Mouse (Mus musculus) forebrain, embryonic 14.5 days (tissue): ENCODE data around the gene Eif6. TPM values are rescaled to one million over a fixed set of nuclear protein-coding genes. Genes with fewer than 3 reads are reported as not detected.
A peak's percentile ranks its signal among the peaks of the same experiment; 100 is the strongest.

Experiments used
- ATAC-seq: fragments of 200-750 bp; cut with Nextera tagmentation; 2 replicates; pipeline ENCODE4 v1.8.0; 2017; ENCODE audit warnings: mild to moderate bottlenecking, moderate library complexity
- DNase-seq: peaks from one replicate; pipeline ENCODE4 v3.0.0-alpha.2; 2015; ENCODE audit warnings: low spot score
- H3K27ac ChIP-seq: fragments of 300-500 bp; sonication (generic); 2 replicates; pipeline ENCODE4 v1.5.1; 2014; ENCODE audit warnings: low read depth, mild to moderate bottlenecking, control low read depth, low read length, moderate library complexity
- H3K27me3 ChIP-seq: fragments of 300-500 bp; sonication (generic); replicated peaks from 2 replicates; pipeline ENCODE4 v1.6.1; 2014; ENCODE audit warnings: low read length, control low read depth, mixed read lengths; ENCODE audit not compliant: control insufficient read depth, insufficient read depth
- H3K36me3 ChIP-seq: fragments of 300-500 bp; sonication (generic); 2 replicates; pipeline ENCODE4 v1.6.1; 2014; ENCODE audit warnings: low read length, control low read depth; ENCODE audit not compliant: control insufficient read depth, insufficient read depth
- H3K4me1 ChIP-seq: fragments of 300-500 bp; sonication (generic); 2 replicates; pipeline ENCODE4 v1.6.1; 2014; ENCODE audit warnings: antibody characterized with exemption, low read length, control low read depth; ENCODE audit not compliant: control insufficient read depth, insufficient read depth
- H3K4me2 ChIP-seq: fragments of 300-500 bp; sonication (generic); 2 replicates; pipeline ENCODE4 v1.6.1; 2014; ENCODE audit warnings: mild to moderate bottlenecking, control low read depth, low read length
- H3K4me3 ChIP-seq: fragments of 300-500 bp; sonication (generic); 2 replicates; pipeline ENCODE4 v1.5.1; 2014; ENCODE audit warnings: low read depth, low read length, control low read depth
- H3K9ac ChIP-seq: fragments of 300-500 bp; sonication (generic); 2 replicates; pipeline ENCODE4 v1.6.1; 2014; ENCODE audit warnings: mild to moderate bottlenecking, low read length, control low read depth, moderate library complexity
- H3K9me3 ChIP-seq: fragments of 300-500 bp; sonication (generic); replicated peaks from 2 replicates; pipeline ENCODE4 v1.6.1; 2016; ENCODE audit warnings: low read length, control low read depth, mixed read lengths; ENCODE audit not compliant: control insufficient read depth
- WGBS: fragments of 180-500 bp; shearing (Covaris S2); extraction: QIAGEN DNeasy Blood & Tissue Kit; methylation state at CpG from one replicate; pipeline ENCODE4 v1.1.7; 2014; 5-methylcytosine and 5-hydroxymethylcytosine counted together
- polyA plus RNA-seq: library from polyadenylated mRNA; unstranded; fragments of >200 nt; fragmentation: Nextera tagmentation; extraction: Ambion mirVana; gene quantifications from 2 replicates; pipeline ENCODE4 v1.2.1, GENCODE M21; 2014

Gene Eif6
- polyA plus RNA-seq, 1 experiment from 2014 or later, result 172 TPM

GRCm38 (mm10) chr2:155775685-155776263 is 51.0 kb downstream of the Eif6 start:
- Histone ChIP-seq H3K27ac (peak overlapping the region; percentile 74), H3K4me3 (peak overlapping the region; percentile 62), H3K4me1 (peaks cover 2% of the 10 kb centered on the region; the same call in 1 of the 2 replicates), H3K9ac (peak overlapping the region; percentile 87), H3K9me3 (no peaks in the 10 kb centered on the region), H3K4me2 (peak overlapping the region; percentile 79), H3K27me3 (peaks cover 6% of the 10 kb centered on the region), H3K36me3 (no peaks in the 10 kb centered on the region)
- WGBS, result under 1% methylated on average over 43 of the region's 44 CpGs
- DNase-seq, result peak; percentile 69
- peak; percentile 81 for ATAC-seq

DNA sequence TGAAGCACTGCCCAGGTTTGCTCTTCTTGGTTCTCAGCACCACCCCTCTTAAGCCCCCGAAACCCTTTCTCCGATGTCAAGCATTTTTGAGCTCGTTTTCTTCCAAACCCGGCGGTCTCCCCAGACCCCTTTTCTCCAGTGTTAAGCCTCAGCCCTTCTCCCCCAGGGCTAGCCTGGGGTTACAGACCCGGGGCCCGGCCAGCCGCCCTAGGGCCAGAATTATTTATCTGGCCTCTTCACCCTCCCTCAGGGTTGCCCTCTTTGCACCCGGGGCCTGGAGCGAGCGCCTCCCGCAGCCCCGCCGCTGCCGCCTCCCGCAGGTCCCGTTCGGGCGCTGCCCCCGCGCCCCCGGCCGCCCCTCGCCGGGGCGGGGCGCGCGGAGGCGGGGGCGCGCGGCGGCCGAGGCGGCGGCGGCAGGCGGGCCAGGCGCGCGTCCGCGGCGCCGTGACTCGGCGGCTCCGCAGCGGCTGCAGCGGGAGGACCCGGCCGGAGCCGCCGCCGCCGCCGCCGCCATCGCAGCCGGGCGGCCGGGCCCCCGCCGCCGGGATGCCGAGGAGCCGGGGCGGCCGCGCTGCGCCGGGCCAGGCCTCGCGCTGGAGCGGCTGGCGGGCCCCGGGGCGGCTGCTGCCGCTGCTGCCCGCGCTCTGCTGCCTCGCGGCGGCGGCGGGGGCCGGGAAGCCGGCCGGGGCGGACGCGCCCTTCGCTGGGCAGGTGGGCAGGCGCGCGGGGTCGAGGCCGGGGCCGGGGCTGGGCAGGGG is 51.6 kb downstream of the Eif6 start, which contains the start of gene Mmp24:
Gene Mmp24, plus strand, starts transcription at position 416 of the 758 bp plus-strand sequence.
- ATAC-seq, result peak; percentile 43; the same call in 1 of the 2 replicates
- H3K4me2 ChIP-seq, result peak within 1 kb of the TSS; percentile 79

GRCm38 (mm10) chr2:155774261-155774926 is 52.3 kb downstream of the Eif6 start:
- DNase-seq, result no peak
- Histone ChIP-seq H3K27ac (no peak overlapping the region), H3K4me3 (peak overlapping the region; percentile 42), H3K36me3 (no peaks in the 10 kb centered on the region), H3K4me1 (peaks cover 2% of the 10 kb centered on the region; the same call in 1 of the 2 replicates), H3K27me3 (peaks cover 6% of the 10 kb centered on the region), H3K9ac (peak overlapping the region; percentile 87), H3K4me2 (peak overlapping the region; percentile 79), H3K9me3 (no peaks in the 10 kb centered on the region)
- no peak for ATAC-seq
- WGBS, result 58% methylated on average over 11 of the region's 11 CpGs

More for the DNA sequence above, 51.6 kb downstream of the Eif6 start, which contains the start of gene Mmp24:
- WGBS, result 2% methylated on average over 55 of the region's 100 CpGs
- Histone ChIP-seq H3K36me3 (no peaks in the 10 kb centered on the region), H3K9me3 (no peaks in the 10 kb centered on the region), H3K4me3 (peak within 1 kb of the TSS; percentile 62), H3K4me1 (peaks cover 2% of the 10 kb centered on the region; the same call in 1 of the 2 replicates), H3K27me3 (peaks cover 6% of the 10 kb centered on the region), H3K27ac (peak within 1 kb of the TSS; percentile 74), H3K9ac (peak within 1 kb of the TSS; percentile 87)
- DNase-seq, result peak; percentile 31

GRCm38 (mm10) chr2:155773664-155774063 is 53.1 kb downstream of the Eif6 start:
- H3K4me2 ChIP-seq, result no peak overlapping the region
- no peaks in the 10 kb centered on the region for H3K36me3 ChIP-seq
- no peak overlapping the region for H3K9ac ChIP-seq
- no peak for DNase-seq
- no peak for ATAC-seq
- H3K4me3 ChIP-seq, result no peak overlapping the region
- 0 out of 2 replicates have a peak, but pooled peaks cover 2% of the 10 kb centered on the region for H3K4me1 ChIP-seq
- no peaks in the 10 kb centered on the region for H3K9me3 ChIP-seq
- WGBS, result 67% methylated on average over 4 of the region's 4 CpGs
- H3K27me3 ChIP-seq, result peaks cover 6% of the 10 kb centered on the region
- no peak overlapping the region for H3K27ac ChIP-seq

Other genes starting within 250 kb of the Eif6 start
- gene Gss, start 234.1 kb downstream of the Eif6 start, polyA plus RNA-seq, result 14.6 and 17.0 TPM in 2 replicates
- 0.08 and 0.35 TPM in 2 replicates for gene Myh7b, start 215.7 kb downstream of the Eif6 start, polyA plus RNA-seq
- gene Trpc4ap, start 134.5 kb downstream of the Eif6 start, polyA plus RNA-seq, result 153 and 181 TPM in 2 replicates
- gene Edem2, start 97.5 kb downstream of the Eif6 start, polyA plus RNA-seq, result 39.9 TPM in 2 replicates
- not detected in 2 replicates for gene Gm17581, start 91.1 kb downstream of the Eif6 start, polyA plus RNA-seq
- gene Procr, start 75.8 kb downstream of the Eif6 start, polyA plus RNA-seq, result 2.2 and 4.3 TPM in 2 replicates
- 11.7 and 13.1 TPM in 2 replicates for gene Mmp24, start 51.6 kb downstream of the Eif6 start, polyA plus RNA-seq
- gene BC029722, start 7.5 kb downstream of the Eif6 start, polyA plus RNA-seq, result 21.9 and 24.0 TPM in 2 replicates
- 0.13 and 0.23 TPM in 2 replicates for gene Fam83c, start 7.9 kb upstream of the Eif6 start, polyA plus RNA-seq
- gene Uqcc1, start 103.4 kb upstream of the Eif6 start, polyA plus RNA-seq, result 67.4 and 83.4 TPM in 2 replicates
- not detected in 2 replicates for gene Gm15557, start 113.8 kb upstream of the Eif6 start, polyA plus RNA-seq
- 2.2 and 2.5 TPM in 2 replicates for gene Gdf5, start 118.4 kb upstream of the Eif6 start, polyA plus RNA-seq
- gene Cep250, start 129.5 kb upstream of the Eif6 start, polyA plus RNA-seq, result 7.0 and 9.7 TPM in 2 replicates
- 0.63 and 1.0 TPM in 2 replicates for gene 6430550D23Rik, start 181.1 kb upstream of the Eif6 start, polyA plus RNA-seq
- 391 and 444 TPM in 2 replicates for gene Ergic3, start 181.1 kb upstream of the Eif6 start, polyA plus RNA-seq
- gene Fer1l4, start 226.0 kb upstream of the Eif6 start, polyA plus RNA-seq, result not detected in 2 replicates
- gene Spag4, start 238.2 kb upstream of the Eif6 start, polyA plus RNA-seq, result 4.6 and 5.1 TPM in 2 replicates